Mouse (Mus musculus) frontal cortex, adult 2 months (tissue): ENCODE data around the gene Rab40b. TPM values are rescaled to one million over a fixed set of nuclear protein-coding genes. Genes with fewer than 3 reads are reported as not detected.

Experiments
- DNase-seq, 2 experiments: peaks; one replicate each; pipeline ENCODE4 v3.0.0; 2022; ENCODE audit warnings: low spot score in 1 of 2; ENCODE audit errors: extremely low spot score in 1 of 2
- polyA plus RNA-seq: library from polyadenylated mRNA; depleted of rRNA; stranded (reverse); fragments of >200 nt; gene quantifications from 2 replicates; pipeline ENCODE4 v1.2.3, GENCODE M21; 2012; rRNA removed

The Rab40b gene
- 50.7 and 51.4 TPM in 2 replicates for polyA plus RNA-seq

GRCm38 (mm10) chr11:121387750-121388553 is at the start of gene Rab40b:
Gene Rab40b, minus strand, starts transcription at chr11:121388251.
- peak; percentile 98 for DNase-seq

- no peak for DNase-seq
Observed at GRCm38 (mm10) chr11:121437236-121437635, 49.2 kb upstream of the Rab40b start.

- DNase-seq, result peak; percentile 95 to 97
Observed at GRCm38 (mm10) chr11:121434156-121435155, 46.4 kb upstream of the Rab40b start, which contains the start of gene Fn3k. Gene Fn3k, plus strand, starts transcription at chr11:121434913.

GRCm38 (mm10) chr11:121433397-121433796 is 45.3 kb upstream of the Rab40b start:
- no peak for DNase-seq

- DNase-seq, result no peak
Observed at GRCm38 (mm10) chr11:121421553-121422173, 33.6 kb upstream of the Rab40b start.

GRCm38 (mm10) chr11:121420830-121421552 is 32.9 kb upstream of the Rab40b start, which contains the start of gene Fn3krp:
Gene Fn3krp, plus strand, starts transcription at chr11:121421401.
- peak; percentile 99 to 100 for DNase-seq

- DNase-seq, result no peak
Observed at GRCm38 (mm10) chr11:121420379-121420778, 32.3 kb upstream of the Rab40b start.

- peak; percentile 50 to 68 for DNase-seq
Observed at GRCm38 (mm10) chr11:121418932-121419331, 30.9 kb upstream of the Rab40b start.

- DNase-seq, result no peak
Observed at GRCm38 (mm10) chr11:121417971-121418370, 29.9 kb upstream of the Rab40b start.

GRCm38 (mm10) chr11:121415351-121415750 is 27.3 kb upstream of the Rab40b start:
- no peak for DNase-seq

- no peak for DNase-seq
Observed at GRCm38 (mm10) chr11:121414762-121415161, 26.7 kb upstream of the Rab40b start.

GRCm38 (mm10) chr11:121407366-121408155 is 19.5 kb upstream of the Rab40b start:
- peak; percentile 78 to 80 for DNase-seq

- no peak for DNase-seq
Observed at GRCm38 (mm10) chr11:121392405-121392804, 4.4 kb upstream of the Rab40b start.

- no peak for DNase-seq
Observed at GRCm38 (mm10) chr11:121390793-121391192, 2.7 kb upstream of the Rab40b start.

GRCm38 (mm10) chr11:121388554-121388945 is 499 bp upstream of the Rab40b start:
- DNase-seq, result no peak

- DNase-seq, result no peak
Observed at GRCm38 (mm10) chr11:121380294-121380693, 7.8 kb downstream of the Rab40b start.

GRCm38 (mm10) chr11:121378644-121379043 is 9.4 kb downstream of the Rab40b start:
- no peak for DNase-seq

- DNase-seq, result no peak
Observed at GRCm38 (mm10) chr11:121373305-121373704, 14.7 kb downstream of the Rab40b start.

- no peak for DNase-seq
Observed at GRCm38 (mm10) chr11:121370337-121370994, 17.6 kb downstream of the Rab40b start.
